Mouse (Mus musculus): ENCODE measurements at regions not wholly inside any gene's neighbourhood (a gene's known extent, or its start where the extent isn't known, plus 50 kb on each side); places are given as distances from the start of the nearest gene placed in this dataset.

DNA sequence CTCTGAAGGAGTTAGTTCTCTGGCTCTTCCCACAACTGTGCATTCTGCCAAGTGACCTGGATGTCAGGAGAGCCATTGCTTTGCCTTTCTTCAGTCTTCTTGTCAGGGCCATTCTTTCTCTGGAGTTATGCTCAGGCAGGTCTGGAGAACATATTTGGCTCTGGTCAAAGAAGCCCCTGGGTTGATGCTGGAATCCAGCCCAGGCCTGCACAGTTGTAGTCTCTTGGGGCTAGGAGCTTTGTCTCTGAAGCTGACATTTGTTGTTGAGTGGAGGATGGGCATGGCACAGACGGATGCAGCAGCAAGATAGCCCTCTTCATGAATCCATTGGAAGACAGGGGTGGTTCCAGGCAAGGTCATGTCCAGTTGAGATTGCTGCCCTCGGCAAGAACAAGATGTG, 411.4 kb upstream of the Mki67 start:
- H3K27ac ChIP-seq (ENCODE audit: low read length) = no peak overlapping the region

DNA sequence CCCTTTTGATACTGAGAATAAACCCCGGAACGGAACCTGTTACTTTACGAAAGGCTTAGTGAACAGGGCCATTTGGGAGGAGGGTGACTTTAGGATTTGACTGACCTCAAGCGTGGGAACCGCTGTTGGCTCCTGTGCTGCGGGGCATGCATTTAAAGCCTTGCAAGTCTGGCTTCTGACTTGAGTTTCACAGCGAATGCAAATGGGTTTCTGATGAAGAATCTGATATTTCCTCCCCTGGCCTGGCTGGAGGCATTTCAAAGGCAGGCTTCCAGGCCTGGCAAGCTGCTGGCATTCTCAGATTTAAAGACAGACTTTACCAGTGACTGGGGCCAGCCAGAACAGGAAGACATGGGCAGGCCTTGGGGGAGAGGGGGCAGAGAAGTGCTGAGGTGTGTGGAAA, 413.6 kb upstream of the Mki67 start:
- peak overlapping the region; percentile 43 for H3K27ac ChIP-seq (ENCODE audit: low read length)

More for the DNA sequence above, 411.4 kb upstream of the Mki67 start:
- 57% methylated on average over 2 of the region's 2 CpGs for WGBS
- H3K36me3 ChIP-seq (ENCODE audit: control insufficient read depth, insufficient read depth) = no peaks in the 10 kb centered on the region
- no peak overlapping the region for H3K4me3 ChIP-seq (ENCODE audit: low read length)
- H3K9me3 ChIP-seq (replicated peaks; ENCODE audit: control insufficient read depth, low read length) = no peaks in the 10 kb centered on the region
- no peak for ATAC-seq (replicated peaks; ENCODE audit: extremely low read depth, insufficient read depth, low FRiP score)
- no peak overlapping the region for H3K4me2 ChIP-seq (ENCODE audit: low read depth, low read length)
- no peak overlapping the region for H3K9ac ChIP-seq (ENCODE audit: low read length)
- H3K4me1 ChIP-seq (ENCODE audit: control insufficient read depth, insufficient read depth, low read length) = peaks cover 18% of the 10 kb centered on the region
- no peaks in the 10 kb centered on the region for H3K27me3 ChIP-seq (ENCODE audit: control insufficient read depth, insufficient read depth, low read length)

DNA sequence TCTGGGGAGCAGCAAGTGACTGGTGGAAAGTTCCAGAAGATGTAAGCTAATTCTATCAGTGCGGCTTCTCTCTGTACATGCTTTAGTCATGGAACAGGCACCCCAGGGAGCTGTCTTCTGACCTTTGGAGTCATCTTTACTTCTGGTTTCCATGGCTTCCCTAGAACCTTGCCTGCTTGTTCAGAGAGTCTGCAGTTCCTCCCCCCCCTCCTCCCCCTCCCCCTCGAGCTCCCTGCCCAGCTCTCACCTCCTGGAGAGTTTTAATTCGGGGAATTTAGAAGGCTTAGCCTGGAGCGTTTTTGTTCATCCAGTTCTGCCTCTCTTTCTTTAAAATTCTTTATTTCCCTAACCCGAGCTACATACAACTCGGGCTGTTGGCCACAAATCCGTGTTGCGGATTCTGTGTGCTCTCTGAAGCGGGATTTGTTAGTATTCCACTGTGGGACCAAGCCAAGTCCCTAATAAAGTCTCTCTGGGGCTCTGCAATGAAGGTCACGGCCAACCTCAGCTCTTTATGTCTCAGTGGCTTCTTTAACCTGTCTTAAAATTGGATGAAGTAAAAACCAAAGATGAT, 414.6 kb upstream of the Mki67 start:
- H3K9ac ChIP-seq (ENCODE audit: low read length) = no peak overlapping the region
- 59% methylated on average over 10 of the region's 10 CpGs for WGBS
- H3K27ac ChIP-seq (ENCODE audit: low read length) = no peak overlapping the region
- no peaks in the 10 kb centered on the region for H3K36me3 ChIP-seq (ENCODE audit: control insufficient read depth, insufficient read depth)
- ATAC-seq (replicated peaks; ENCODE audit: extremely low read depth, insufficient read depth, low FRiP score) = no peak
- no peak overlapping the region for H3K4me3 ChIP-seq (ENCODE audit: low read length)
- peaks cover 15% of the 10 kb centered on the region for H3K4me1 ChIP-seq (ENCODE audit: control insufficient read depth, insufficient read depth, low read length)
- H3K9me3 ChIP-seq (replicated peaks; ENCODE audit: control insufficient read depth, low read length) = no peaks in the 10 kb centered on the region
- no peaks in the 10 kb centered on the region for H3K27me3 ChIP-seq (ENCODE audit: control insufficient read depth, insufficient read depth, low read length)
- no peak overlapping the region for H3K4me2 ChIP-seq (ENCODE audit: low read depth, low read length)

More for the DNA sequence above, 413.6 kb upstream of the Mki67 start:
- Histone ChIP-seq H3K4me3 (ENCODE audit: low read length) (no peak overlapping the region), H3K4me2 (ENCODE audit: low read depth, low read length) (peak overlapping the region; percentile 21; the same call in 1 of the 2 replicates), H3K4me1 (ENCODE audit: control insufficient read depth, insufficient read depth, low read length) (peaks cover 18% of the 10 kb centered on the region), H3K9ac (ENCODE audit: low read length) (peak overlapping the region; percentile 16; the same call in 1 of the 2 replicates), H3K9me3 (replicated peaks; ENCODE audit: control insufficient read depth, low read length) (no peaks in the 10 kb centered on the region), H3K36me3 (ENCODE audit: control insufficient read depth, insufficient read depth) (no peaks in the 10 kb centered on the region), H3K27me3 (ENCODE audit: control insufficient read depth, insufficient read depth, low read length) (no peaks in the 10 kb centered on the region)
- 33% methylated on average over 7 of the region's 7 CpGs for WGBS
- ATAC-seq (replicated peaks; ENCODE audit: extremely low read depth, insufficient read depth, low FRiP score) = 0 out of 2 replicates have a peak, but pooled peaks have one; percentile 23

DNA sequence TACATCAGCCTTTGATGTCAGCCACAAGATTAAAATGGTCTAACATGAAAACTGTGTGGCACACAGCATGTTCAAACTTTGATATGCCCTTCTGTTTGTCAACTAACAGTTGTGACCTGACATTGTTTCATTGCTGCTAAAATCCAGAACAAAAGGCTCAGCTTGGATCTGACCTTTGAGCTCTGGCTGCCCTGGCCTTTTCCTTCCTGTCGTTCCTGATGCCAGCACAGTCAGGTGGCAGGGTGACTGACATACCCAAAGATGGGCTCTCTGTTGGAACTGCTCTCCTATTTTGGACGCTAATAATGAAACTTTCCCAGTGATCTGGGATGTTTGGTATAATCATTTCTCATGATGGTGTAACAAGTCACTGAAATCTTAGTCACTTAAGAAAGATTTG, 416.8 kb upstream of the Mki67 start:
- Histone ChIP-seq H3K36me3 (ENCODE audit: control insufficient read depth, insufficient read depth) (no peaks in the 10 kb centered on the region), H3K9me3 (replicated peaks; ENCODE audit: control insufficient read depth, low read length) (no peaks in the 10 kb centered on the region), H3K9ac (ENCODE audit: low read length) (no peak overlapping the region), H3K27me3 (ENCODE audit: control insufficient read depth, insufficient read depth, low read length) (no peaks in the 10 kb centered on the region), H3K4me3 (ENCODE audit: low read length) (no peak overlapping the region), H3K27ac (ENCODE audit: low read length) (no peak overlapping the region), H3K4me2 (ENCODE audit: low read depth, low read length) (no peak overlapping the region), H3K4me1 (ENCODE audit: control insufficient read depth, insufficient read depth, low read length) (peaks cover 12% of the 10 kb centered on the region)
- 73% methylated on average over 2 of the region's 2 CpGs for WGBS
- no peak for ATAC-seq (replicated peaks; ENCODE audit: extremely low read depth, insufficient read depth, low FRiP score)

DNA sequence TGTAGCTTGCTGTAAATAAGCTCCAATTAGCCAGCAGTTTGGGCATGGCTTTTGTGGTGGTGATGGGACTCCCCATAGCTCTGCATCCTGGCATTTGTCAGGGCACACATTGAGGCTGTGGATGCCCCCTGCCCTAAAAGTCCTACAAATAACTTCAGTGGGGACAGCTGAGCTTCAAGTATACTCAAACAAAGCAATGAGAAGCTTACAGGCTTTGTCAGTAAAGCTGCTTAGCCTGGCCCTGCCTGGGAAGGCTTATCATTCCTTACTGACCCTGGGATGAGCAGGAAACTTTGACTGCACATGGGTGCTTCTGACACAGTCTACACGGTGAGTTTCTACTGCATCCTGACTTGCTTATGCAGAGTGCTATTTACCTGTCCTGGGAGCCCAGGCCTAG, 420.5 kb upstream of the Mki67 start:
- Histone ChIP-seq H3K27ac (ENCODE audit: low read length) (no peak overlapping the region), H3K4me2 (ENCODE audit: low read depth, low read length) (no peak overlapping the region), H3K36me3 (ENCODE audit: control insufficient read depth, insufficient read depth) (no peaks in the 10 kb centered on the region), H3K27me3 (ENCODE audit: control insufficient read depth, insufficient read depth, low read length) (no peaks in the 10 kb centered on the region), H3K4me1 (ENCODE audit: control insufficient read depth, insufficient read depth, low read length) (no peaks in the 10 kb centered on the region), H3K9ac (ENCODE audit: low read length) (no peak overlapping the region), H3K4me3 (ENCODE audit: low read length) (no peak overlapping the region), H3K9me3 (replicated peaks; ENCODE audit: control insufficient read depth, low read length) (no peaks in the 10 kb centered on the region)
- WGBS = 40% methylated on average over 1 of the region's 1 CpGs
- no peak for ATAC-seq (replicated peaks; ENCODE audit: extremely low read depth, insufficient read depth, low FRiP score)

DNA sequence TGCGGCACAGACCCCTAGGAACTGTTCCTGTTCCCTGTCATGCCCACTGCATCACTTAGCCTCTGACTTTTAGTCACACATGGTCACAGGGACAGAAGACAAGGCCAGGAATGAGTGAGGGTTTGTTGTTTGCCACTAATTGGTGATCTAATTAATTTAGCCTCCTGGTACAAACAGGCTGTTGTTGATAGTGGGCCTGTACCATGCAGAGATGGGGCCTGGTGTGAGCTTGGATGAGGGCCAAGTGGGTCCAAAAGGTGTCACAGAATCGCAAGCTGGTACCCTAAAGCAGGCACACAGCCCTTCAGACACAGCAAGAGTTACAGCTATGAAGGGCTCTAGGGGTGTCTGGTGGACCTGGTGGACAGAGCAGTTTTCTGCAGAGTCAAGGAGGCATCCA, 421.2 kb upstream of the Mki67 start:
- Histone ChIP-seq H3K9ac (ENCODE audit: low read length) (no peak overlapping the region), H3K27ac (ENCODE audit: low read length) (no peak overlapping the region), H3K4me2 (ENCODE audit: low read depth, low read length) (no peak overlapping the region), H3K9me3 (replicated peaks; ENCODE audit: control insufficient read depth, low read length) (no peaks in the 10 kb centered on the region), H3K27me3 (ENCODE audit: control insufficient read depth, insufficient read depth, low read length) (no peaks in the 10 kb centered on the region), H3K4me1 (ENCODE audit: control insufficient read depth, insufficient read depth, low read length) (no peaks in the 10 kb centered on the region), H3K4me3 (ENCODE audit: low read length) (no peak overlapping the region), H3K36me3 (ENCODE audit: control insufficient read depth, insufficient read depth) (no peaks in the 10 kb centered on the region)
- no peak for ATAC-seq (replicated peaks; ENCODE audit: extremely low read depth, insufficient read depth, low FRiP score)
- 65% methylated on average over 2 of the region's 2 CpGs for WGBS

DNA sequence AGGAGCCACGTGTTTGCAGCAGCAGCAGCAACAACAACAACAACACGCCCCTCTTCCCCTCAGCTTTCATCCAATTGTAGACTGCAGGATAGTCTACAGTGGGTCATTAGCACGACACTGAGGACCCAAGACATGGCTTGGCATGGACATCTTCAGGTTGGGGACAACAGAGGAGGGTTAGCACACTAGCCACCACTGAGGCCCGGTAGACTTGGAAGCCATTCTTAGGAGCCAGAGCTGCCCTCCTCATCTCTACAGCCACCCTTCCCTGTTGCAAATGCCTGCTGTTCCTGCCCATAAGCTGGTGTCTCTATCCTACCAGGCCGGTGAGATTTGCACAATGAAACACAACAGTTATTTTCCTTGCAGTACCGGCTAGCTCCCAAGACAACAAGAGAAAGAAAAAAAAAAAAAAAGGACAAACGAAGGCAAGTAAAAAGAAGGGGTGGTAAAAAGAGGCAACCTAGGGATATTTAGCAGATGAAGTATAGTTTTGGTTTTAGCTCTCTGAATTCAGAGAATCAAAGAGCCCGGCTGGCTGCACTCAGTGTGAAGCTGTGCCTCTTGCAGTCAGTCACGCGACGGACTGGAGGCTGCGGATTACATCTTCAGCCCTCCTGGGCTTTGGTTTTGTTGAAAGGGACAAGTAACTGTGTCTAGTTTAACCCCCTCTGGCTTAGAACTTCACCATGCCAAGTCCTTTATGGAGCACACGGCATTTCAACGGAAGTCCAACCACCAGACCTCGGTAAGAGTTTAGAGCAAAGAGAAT, 421.9 kb upstream of the Mki67 start:
- no peak overlapping the region for H3K27ac ChIP-seq (ENCODE audit: low read length)
- H3K9me3 ChIP-seq (replicated peaks; ENCODE audit: control insufficient read depth, low read length) = no peaks in the 10 kb centered on the region
- WGBS = 80% methylated on average over 15 of the region's 15 CpGs
- ATAC-seq (replicated peaks; ENCODE audit: extremely low read depth, insufficient read depth, low FRiP score) = no peak
- H3K27me3 ChIP-seq (ENCODE audit: control insufficient read depth, insufficient read depth, low read length) = no peaks in the 10 kb centered on the region
- no peak overlapping the region for H3K4me3 ChIP-seq (ENCODE audit: low read length)
- H3K9ac ChIP-seq (ENCODE audit: low read length) = no peak overlapping the region
- no peaks in the 10 kb centered on the region for H3K36me3 ChIP-seq (ENCODE audit: control insufficient read depth, insufficient read depth)
- no peak overlapping the region for H3K4me2 ChIP-seq (ENCODE audit: low read depth, low read length)
- no peaks in the 10 kb centered on the region for H3K4me1 ChIP-seq (ENCODE audit: control insufficient read depth, insufficient read depth, low read length)

DNA sequence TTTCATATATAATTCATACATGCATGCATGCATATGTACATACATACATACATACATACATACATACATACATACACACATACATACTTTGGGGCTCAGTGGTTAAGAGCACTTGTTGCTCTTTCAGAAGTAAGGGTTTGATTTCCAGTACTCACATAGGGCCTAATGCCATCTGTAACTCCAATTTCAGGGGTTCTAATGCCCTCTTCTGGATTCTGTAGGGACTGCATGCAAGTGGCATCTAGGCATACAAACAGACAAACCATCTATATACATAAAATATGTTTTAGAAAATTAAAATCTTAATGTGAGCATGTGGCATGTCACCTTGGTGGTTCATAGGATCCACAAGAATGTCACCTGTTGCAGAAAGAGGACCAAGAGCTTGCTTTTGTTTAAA, 426.7 kb upstream of the Mki67 start:
- H3K4me3 ChIP-seq (ENCODE audit: low read length) = no peak overlapping the region
- H3K27me3 ChIP-seq (ENCODE audit: control insufficient read depth, insufficient read depth, low read length) = no peaks in the 10 kb centered on the region
- H3K9ac ChIP-seq (ENCODE audit: low read length) = no peak overlapping the region
- no peaks in the 10 kb centered on the region for H3K4me1 ChIP-seq (ENCODE audit: control insufficient read depth, insufficient read depth, low read length)
- H3K9me3 ChIP-seq (replicated peaks; ENCODE audit: control insufficient read depth, low read length) = no peaks in the 10 kb centered on the region
- no peak overlapping the region for H3K27ac ChIP-seq (ENCODE audit: low read length)
- no peak for ATAC-seq (replicated peaks; ENCODE audit: extremely low read depth, insufficient read depth, low FRiP score)
- no peaks in the 10 kb centered on the region for H3K36me3 ChIP-seq (ENCODE audit: control insufficient read depth, insufficient read depth)
- H3K4me2 ChIP-seq (ENCODE audit: low read depth, low read length) = no peak overlapping the region

DNA sequence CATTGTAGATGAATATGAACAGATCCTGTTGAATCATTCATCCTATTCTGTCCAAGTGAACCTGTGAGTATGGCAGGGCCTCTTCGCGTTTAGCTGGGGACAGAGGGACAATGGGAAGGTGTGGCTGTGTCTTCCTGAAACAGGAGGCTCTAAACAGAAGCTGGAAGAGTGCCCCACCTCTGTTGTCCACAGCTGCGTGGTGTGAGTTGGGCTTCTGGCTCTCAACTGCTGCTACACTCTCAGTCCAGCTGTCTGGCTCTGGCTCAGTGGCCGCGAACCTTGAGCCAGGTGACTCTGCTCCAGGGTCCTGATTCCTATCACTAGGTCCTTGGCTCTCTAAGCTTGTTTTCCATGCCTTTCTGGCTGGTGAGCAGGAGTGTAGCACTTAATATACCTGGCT, 434.0 kb upstream of the Mki67 start:
- Histone ChIP-seq H3K27me3 (ENCODE audit: control insufficient read depth, insufficient read depth, low read length) (no peaks in the 10 kb centered on the region), H3K9ac (ENCODE audit: low read length) (no peak overlapping the region), H3K4me2 (ENCODE audit: low read depth, low read length) (no peak overlapping the region), H3K27ac (ENCODE audit: low read length) (no peak overlapping the region), H3K4me1 (ENCODE audit: control insufficient read depth, insufficient read depth, low read length) (no peaks in the 10 kb centered on the region), H3K36me3 (ENCODE audit: control insufficient read depth, insufficient read depth) (no peaks in the 10 kb centered on the region), H3K9me3 (replicated peaks; ENCODE audit: control insufficient read depth, low read length) (no peaks in the 10 kb centered on the region), H3K4me3 (ENCODE audit: low read length) (no peak overlapping the region)
- WGBS = 56% methylated on average over 5 of the region's 5 CpGs
- no peak for ATAC-seq (replicated peaks; ENCODE audit: extremely low read depth, insufficient read depth, low FRiP score)
